31 mouse cellular contexts compared by ENCODE assay signal in genomic region chr14:32797803-32798202, GRCm38 (mm10). TPM values are rescaled to one million over a fixed set of nuclear protein-coding genes. Genes with fewer than 3 reads are reported as not detected.
DNase-seq lines count a peak whose midpoint lies in the region; ATAC-seq lines count a peak whose summit lies in the region.
"Had no signal": no experiment of that assay in that cellular context is flagged by ENCODE, and none has a peak within 500 bp of the region (broad histone marks: within the 10 kb centered on the region; RNA-seq: fewer than 3 reads in every experiment).

No protein-coding gene starts in this region.

- no peak overlapping the region for H3K27ac ChIP-seq in intestine, embryonic 14.5 days (ENCODE audit: low read depth)
- H3K27ac ChIP-seq in intestine, embryonic 16.5 days (ENCODE audit: low read length) = no peak overlapping the region
- H3K27ac ChIP-seq in forebrain, embryonic 11.5 days (ENCODE audit: low read depth, low read length) = no peak overlapping the region
- H3K27ac ChIP-seq: embryonic facial prominence, embryonic 13.5 days; embryonic facial prominence, embryonic 15.5 days; forebrain, embryonic 10.5 days; forebrain, embryonic 13.5 days; forebrain, embryonic 15.5 days had no signal

- no peak overlapping the region for H3K4me2 ChIP-seq in intestine, embryonic 14.5 days (ENCODE audit: low read length)
- no peak overlapping the region for H3K4me2 ChIP-seq in intestine, embryonic 16.5 days (ENCODE audit: low read depth, low read length)
- no peak overlapping the region for H3K4me2 ChIP-seq in forebrain, embryonic 11.5 days (ENCODE audit: low read depth, low read length, severe bottlenecking)
- H3K4me2 ChIP-seq: embryonic facial prominence, embryonic 13.5 days; embryonic facial prominence, embryonic 15.5 days; forebrain, embryonic 13.5 days; forebrain, embryonic 15.5 days had no signal

- H3K9ac ChIP-seq in intestine, embryonic 14.5 days (ENCODE audit: low read length) = no peak overlapping the region
- no peak overlapping the region for H3K9ac ChIP-seq in intestine, embryonic 16.5 days (ENCODE audit: low read depth, low read length)
- no peak overlapping the region for H3K9ac ChIP-seq in forebrain, embryonic 11.5 days (ENCODE audit: low read length)
- H3K9ac ChIP-seq: embryonic facial prominence, embryonic 13.5 days; embryonic facial prominence, embryonic 15.5 days; forebrain, embryonic 13.5 days; forebrain, embryonic 15.5 days; forebrain, postnatal 0 days had no signal

- peaks cover 23% of the 10 kb centered on the region for H3K36me3 ChIP-seq in megakaryocyte, embryonic 14.5 days (replicated peaks; ENCODE audit: low read length)
- H3K36me3 ChIP-seq in intestine, embryonic 14.5 days (ENCODE audit: control insufficient read depth, insufficient read depth, low read length) = no peaks in the 10 kb centered on the region
- no peaks in the 10 kb centered on the region for H3K36me3 ChIP-seq in intestine, embryonic 16.5 days (ENCODE audit: control insufficient read depth, insufficient read depth, low read length)
- H3K36me3 ChIP-seq in forebrain, embryonic 11.5 days (ENCODE audit: control insufficient read depth, insufficient read depth, low read length) = no peaks in the 10 kb centered on the region
- H3K36me3 ChIP-seq: embryonic facial prominence, embryonic 13.5 days; embryonic facial prominence, embryonic 15.5 days; forebrain, embryonic 10.5 days; forebrain, embryonic 15.5 days had no signal

- 79% methylated on average over 2 of the region's 2 CpGs for WGBS in intestine, embryonic 14.5 days
- WGBS in intestine, embryonic 16.5 days = 75% methylated on average over 2 of the region's 2 CpGs
- WGBS in forebrain, embryonic 11.5 days = 74% methylated on average over 2 of the region's 2 CpGs

- H3K4me3 ChIP-seq in megakaryocyte, embryonic 14.5 days (replicated peaks) = peak overlapping the region; percentile 59
- H3K4me3 ChIP-seq in intestine, embryonic 14.5 days (ENCODE audit: low read depth, low read length) = no peak overlapping the region
- no peak overlapping the region for H3K4me3 ChIP-seq in intestine, embryonic 16.5 days (ENCODE audit: low read length)
- H3K4me3 ChIP-seq in forebrain, embryonic 11.5 days (ENCODE audit: low read depth, low read length) = no peak overlapping the region
- H3K4me3 ChIP-seq: embryonic facial prominence, embryonic 13.5 days; embryonic facial prominence, embryonic 15.5 days; erythroblast, embryonic 14.5 days; forebrain, embryonic 10.5 days; forebrain, embryonic 13.5 days; forebrain, embryonic 15.5 days had no signal

- H3K4me1 ChIP-seq in megakaryocyte, embryonic 14.5 days = peaks cover 57% of the 10 kb centered on the region
- 0 out of 2 replicates have a peak, but pooled peaks cover 5% of the 10 kb centered on the region for H3K4me1 ChIP-seq in intestine, embryonic 14.5 days (replicated peaks; ENCODE audit: control insufficient read depth, insufficient read depth, low read length)
- H3K4me1 ChIP-seq in intestine, embryonic 16.5 days (ENCODE audit: control insufficient read depth, insufficient read depth, low read length) = 0 out of 2 replicates have a peak, but pooled peaks cover 6% of the 10 kb centered on the region
- H3K4me1 ChIP-seq in forebrain, embryonic 11.5 days (replicated peaks; ENCODE audit: control insufficient read depth, insufficient read depth, low read length) = no peaks in the 10 kb centered on the region
- H3K4me1 ChIP-seq: embryonic facial prominence, embryonic 13.5 days; embryonic facial prominence, embryonic 15.5 days; forebrain, embryonic 15.5 days had no signal

- peak; percentile 47 for DNase-seq in intestine, embryonic 14.5 days (ENCODE audit: low spot score)
- DNase-seq in heart, adult 8-10 months (ENCODE audit: low spot score) = no peak
- DNase-seq in forebrain, embryonic 11.5 days (ENCODE audit: low spot score) = no peak
- DNase-seq in heart, postnatal 10 days = no peak
- DNase-seq: adrenal gland, adult 2 months; adrenal gland, postnatal 10 days; adrenal gland, postnatal 25 days; cerebellum, adult 11 months; cerebellum, adult 18-20 months; cerebellum, adult 8-10 months; cerebellum, adult 9-11 months; cerebellum, postnatal 14 days; cerebellum, postnatal 36 days; embryo, embryonic 11 days; forebrain, postnatal 0 days had no signal

- intact Hi-C loops in heart, postnatal 10 days (cut with DNase I) = no loop called here

- peaks cover 33% of the 10 kb centered on the region for H3K27me3 ChIP-seq in megakaryocyte, embryonic 14.5 days (replicated peaks)
- no peaks in the 10 kb centered on the region for H3K27me3 ChIP-seq in intestine, embryonic 14.5 days (replicated peaks; ENCODE audit: control insufficient read depth, insufficient read depth, low read length)
- no peaks in the 10 kb centered on the region for H3K27me3 ChIP-seq in intestine, embryonic 16.5 days (replicated peaks; ENCODE audit: control insufficient read depth, insufficient read depth, low read length)
- no peaks in the 10 kb centered on the region for H3K27me3 ChIP-seq in forebrain, embryonic 11.5 days (ENCODE audit: control insufficient read depth, insufficient read depth, low read length)
- H3K27me3 ChIP-seq: embryonic facial prominence, embryonic 13.5 days; embryonic facial prominence, embryonic 15.5 days; forebrain, embryonic 13.5 days; forebrain, embryonic 15.5 days had no signal

- no peak for ATAC-seq in megakaryocyte, adult 5-6 weeks (ENCODE audit: poor library complexity, severe bottlenecking)
- no peak for ATAC-seq in intestine, embryonic 14.5 days (replicated peaks; ENCODE audit: low FRiP score, low TSS enrichment, low read depth)
- peak; percentile 66 for ATAC-seq in intestine, embryonic 16.5 days
- no peak for ATAC-seq in forebrain, embryonic 11.5 days (replicated peaks; ENCODE audit: low FRiP score)
- ATAC-seq: forebrain, embryonic 13.5 days; forebrain, embryonic 15.5 days; forebrain, postnatal 0 days had no signal

- no peaks in the 10 kb centered on the region for H3K9me3 ChIP-seq in megakaryocyte, embryonic 14.5 days
- H3K9me3 ChIP-seq in intestine, embryonic 14.5 days (ENCODE audit: control insufficient read depth, low read length) = no peaks in the 10 kb centered on the region
- H3K9me3 ChIP-seq in intestine, embryonic 16.5 days (ENCODE audit: control insufficient read depth, low read length) = no peaks in the 10 kb centered on the region
- no peaks in the 10 kb centered on the region for H3K9me3 ChIP-seq in forebrain, embryonic 11.5 days (ENCODE audit: control insufficient read depth, low read length)
- H3K9me3 ChIP-seq: embryonic facial prominence, embryonic 13.5 days; embryonic facial prominence, embryonic 15.5 days; forebrain, embryonic 10.5 days; forebrain, embryonic 13.5 days; forebrain, embryonic 15.5 days had no signal

RNA-seq across cellular contexts. Expression of gene Tmem273, which starts 12.0 kb away (rescaled TPM):
- 1.7 TPM in 1 of 2 replicates, not detected in the other for polyA plus RNA-seq in megakaryocyte, embryonic 14.5 days (2012; ENCODE audit: insufficient read depth, low replicate concordance)
- total RNA-seq in megakaryocyte, adult 5-6 weeks (2015) = 12.3 and 15.3 TPM in 2 replicates
- 7.8 and 10.1 TPM in 2 replicates for total RNA-seq in megakaryocyte, adult 5-6 weeks (2017)
- 1.4 and 2.2 TPM in 2 replicates for polyA plus RNA-seq in intestine, embryonic 14.5 days (2014; fragmentation: Nextera tagmentation; extraction: Ambion mirVana)
- polyA plus RNA-seq in intestine, embryonic 16.5 days (2015; fragmentation: Nextera tagmentation; extraction: Ambion mirVana) = 2.2 and 2.5 TPM in 2 replicates
- total RNA-seq in heart, adult 8-10 months (2022) = 1 to 10 TPM in 2 of 4 experiments, under 1 TPM in 2; 0.19 to 1.9 (median 1.1) TPM
- not detected in 2 replicates for polyA plus RNA-seq in forebrain, embryonic 11.5 days (2014; fragmentation: Nextera tagmentation; extraction: Ambion mirVana)
- under 1 TPM; 0.50 to 0.99 TPM for total RNA-seq in heart, postnatal 10 days (2021)
- total RNA-seq: ES-E14; forebrain, postnatal 0 days; MEL had no signal
- polyA plus RNA-seq: erythroblast, embryonic 14.5 days had no signal

RNA-seq across cellular contexts. Expression of gene Fam170b, which starts 36.0 kb away (rescaled TPM):
- polyA plus RNA-seq in megakaryocyte, embryonic 14.5 days (2012; ENCODE audit: insufficient read depth, low replicate concordance) = not detected in 2 replicates
- not detected in 2 replicates for total RNA-seq in megakaryocyte, adult 5-6 weeks (2015)
- not detected in 2 replicates for total RNA-seq in megakaryocyte, adult 5-6 weeks (2017)
- polyA plus RNA-seq in intestine, embryonic 14.5 days (2014; fragmentation: Nextera tagmentation; extraction: Ambion mirVana) = not detected in 2 replicates
- polyA plus RNA-seq in intestine, embryonic 16.5 days (2015; fragmentation: Nextera tagmentation; extraction: Ambion mirVana) = 0.10 TPM in 2 replicates
- total RNA-seq in heart, adult 8-10 months (2022) = not detected
- 0.16 TPM in 1 of 2 replicates, not detected in the other for polyA plus RNA-seq in forebrain, embryonic 11.5 days (2014; fragmentation: Nextera tagmentation; extraction: Ambion mirVana)
- total RNA-seq in heart, postnatal 10 days (2021) = not detected
- total RNA-seq: adrenal gland, postnatal 10 days; adrenal gland, postnatal 4 days; forebrain, postnatal 0 days; MEL had no signal
- polyA plus RNA-seq: brain, embryonic 14.5 days; C2C12; cortical plate, adult 2 months; embryonic facial prominence, embryonic 11.5 days; embryonic facial prominence, embryonic 13.5 days; erythroblast, embryonic 14.5 days; forebrain, embryonic 10.5 days; forebrain, embryonic 13.5 days; forebrain, embryonic 15.5 days; forebrain, postnatal 0 days had no signal

RNA-seq across cellular contexts. Expression of gene Vstm4, which starts 58.8 kb away (rescaled TPM):
- polyA plus RNA-seq in megakaryocyte, embryonic 14.5 days (2012; ENCODE audit: insufficient read depth, low replicate concordance) = not detected in 2 replicates
- not detected in 2 replicates for total RNA-seq in megakaryocyte, adult 5-6 weeks (2015)
- total RNA-seq in megakaryocyte, adult 5-6 weeks (2017) = not detected in 2 replicates
- polyA plus RNA-seq in intestine, embryonic 14.5 days (2014; fragmentation: Nextera tagmentation; extraction: Ambion mirVana) = 31.0 and 32.9 TPM in 2 replicates
- polyA plus RNA-seq in intestine, embryonic 16.5 days (2015; fragmentation: Nextera tagmentation; extraction: Ambion mirVana) = 26.6 and 28.3 TPM in 2 replicates
- 1 to 10 TPM; 5.6 to 8.9 (median 7.5) TPM for total RNA-seq in heart, adult 8-10 months (2022)
- 2.8 and 3.2 TPM in 2 replicates for polyA plus RNA-seq in forebrain, embryonic 11.5 days (2014; fragmentation: Nextera tagmentation; extraction: Ambion mirVana)
- total RNA-seq in heart, postnatal 10 days (2021) = 10 to 100 TPM; 19.5 to 24.2 TPM
- total RNA-seq: MEL had no signal
- polyA plus RNA-seq: C2C12; erythroblast, embryonic 14.5 days had no signal
